Mouse (Mus musculus): Measurements from ENCODE around the gene Mtmr4.

Mtmr4 gene

DNA sequence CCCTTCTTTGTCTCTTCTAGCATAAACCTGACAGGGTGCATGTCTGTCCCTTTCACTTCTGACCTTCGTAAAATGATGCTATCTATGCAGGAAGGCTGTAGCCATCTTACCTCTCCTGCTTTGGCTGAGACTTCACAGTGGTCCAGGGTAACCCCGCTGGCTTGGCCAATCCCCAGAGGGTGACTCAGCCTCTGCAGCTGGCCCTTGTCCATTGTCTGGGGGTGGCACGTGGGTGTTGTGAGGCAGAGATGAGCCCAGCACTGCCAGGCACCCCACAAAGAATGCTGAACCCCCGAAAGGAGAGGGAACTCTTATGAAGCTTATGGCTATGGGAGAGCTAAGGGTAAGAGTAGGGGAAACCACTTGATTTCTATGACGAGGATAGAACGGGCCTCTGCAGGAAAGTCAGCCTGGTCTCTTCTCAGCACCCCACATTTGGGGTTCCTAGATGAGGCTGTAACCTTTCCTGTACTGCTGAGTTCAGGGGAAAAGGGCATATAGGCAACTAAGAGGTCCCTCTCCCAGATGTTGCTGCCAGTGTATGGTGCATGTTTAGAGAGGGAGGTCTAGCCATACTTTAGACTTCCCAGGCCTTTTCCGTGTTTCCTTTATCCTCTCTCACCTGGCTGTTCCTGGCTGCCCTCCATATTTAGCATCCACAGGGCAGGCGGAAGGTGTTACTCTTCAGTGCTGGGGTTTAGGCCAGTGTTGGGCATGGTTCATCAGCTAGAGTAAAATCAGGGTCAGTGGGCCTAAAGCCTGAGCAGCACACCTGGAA is 9.8 kb upstream of the Mtmr4 start:
- in situ Hi-C loops (cut with MboI, MseI), result no loop called here

DNA sequence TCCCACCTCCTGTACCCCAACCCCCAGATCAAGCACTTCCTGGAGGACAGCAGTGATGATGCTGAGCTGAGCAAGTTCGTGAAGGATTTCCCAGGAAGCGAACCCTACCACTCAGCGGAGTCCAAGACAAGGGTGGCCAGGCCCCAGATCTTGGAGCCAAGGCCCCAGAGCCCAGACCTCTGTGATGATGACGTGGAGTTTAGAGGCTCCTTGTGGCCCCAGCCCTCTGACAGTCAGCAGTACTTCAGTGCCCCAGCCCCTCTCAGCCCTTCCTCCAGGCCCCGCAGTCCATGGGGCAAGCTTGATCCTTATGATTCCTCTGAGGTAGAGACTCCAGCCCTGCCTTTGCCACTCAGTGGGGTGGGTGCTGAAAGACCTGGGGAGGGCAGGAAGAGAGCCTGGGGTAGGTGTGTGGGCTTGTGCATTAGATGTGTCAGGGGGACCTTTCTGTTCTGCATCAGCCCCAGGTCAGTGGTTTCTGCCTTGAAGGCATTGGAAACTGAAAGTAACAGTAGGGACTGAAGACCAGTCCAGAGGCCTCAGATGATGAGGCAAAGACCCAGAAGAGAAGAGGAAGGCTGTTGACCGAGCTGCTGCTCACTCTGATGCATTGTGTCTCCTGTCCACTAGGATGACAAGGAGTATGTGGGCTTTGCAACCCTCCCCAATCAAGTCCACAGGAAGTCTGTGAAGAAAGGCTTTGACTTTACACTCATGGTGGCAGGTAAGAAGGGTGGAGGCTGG is 8.5 kb upstream of the Mtmr4 start:
- in situ Hi-C loops (cut with MboI, MseI), result no loop called here

DNA sequence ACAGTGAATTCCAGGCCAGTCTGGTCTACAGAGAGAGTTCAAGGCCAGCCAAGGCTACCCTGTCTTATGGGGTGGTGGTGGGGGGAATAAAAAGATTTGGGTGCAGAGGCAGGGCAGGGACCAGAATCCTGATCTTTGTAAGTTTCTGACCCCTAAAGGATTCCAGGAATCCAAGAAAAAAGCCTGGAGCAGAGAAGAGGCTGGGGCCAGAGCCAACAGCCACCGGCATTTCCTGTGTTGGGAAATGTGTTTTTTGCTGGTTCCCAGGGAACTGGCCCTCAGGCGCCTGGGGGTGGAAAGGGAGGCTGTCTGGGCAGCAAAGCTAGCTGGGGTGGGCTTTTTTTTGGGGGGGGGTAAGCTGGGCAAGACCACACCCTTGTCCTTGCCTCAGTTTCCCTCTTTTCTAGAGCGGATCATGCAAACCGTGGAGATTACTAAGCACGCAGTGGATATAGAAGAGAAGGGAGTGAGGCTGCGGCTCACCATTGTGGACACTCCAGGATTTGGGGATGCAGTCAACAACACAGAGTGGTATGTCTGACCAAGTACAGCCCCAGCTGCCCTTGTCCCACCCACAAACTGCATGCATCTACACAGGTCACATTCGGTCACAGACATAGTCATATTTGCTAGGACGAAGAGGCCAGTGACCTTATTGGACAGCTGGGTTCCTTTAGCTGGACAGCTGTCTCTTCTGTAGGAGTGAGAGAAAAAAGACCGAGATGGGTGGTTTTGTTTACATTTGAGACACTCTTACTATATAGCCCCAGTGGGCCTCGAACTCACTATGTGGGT is 7.1 kb upstream of the Mtmr4 start:
- in situ Hi-C loops (cut with MboI, MseI), result no loop called here

DNA sequence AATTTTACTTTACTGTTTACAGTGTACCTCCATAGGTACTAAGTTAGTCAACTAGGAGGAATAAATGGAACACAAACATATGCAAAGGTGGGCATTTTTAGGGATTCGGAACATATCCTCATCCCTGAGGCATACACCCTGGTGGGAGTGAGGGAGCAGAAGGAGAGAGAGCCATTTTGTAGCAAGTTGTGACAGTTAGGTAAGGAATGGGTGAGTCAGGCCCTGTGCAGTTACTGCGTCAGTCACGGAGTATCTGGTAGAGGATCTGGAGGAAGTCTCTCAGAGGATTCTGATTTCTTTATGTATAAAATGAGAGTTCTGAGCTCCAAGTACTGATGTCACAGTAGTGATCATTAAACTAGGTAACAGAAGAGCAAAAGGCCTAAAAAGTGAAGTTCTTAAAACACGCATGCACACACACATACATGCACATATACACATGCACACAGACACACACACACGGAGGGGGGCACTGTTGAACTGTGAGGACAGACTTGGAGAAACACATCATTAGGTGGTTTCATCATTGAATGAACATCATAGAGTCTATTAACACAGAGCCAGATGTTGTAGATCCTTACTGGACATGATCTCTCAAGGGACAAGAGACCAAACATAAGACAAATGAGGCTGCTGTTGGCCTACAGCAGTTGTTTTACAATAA is 4.6 kb upstream of the Mtmr4 start:
- in situ Hi-C loops (cut with MboI, MseI), result no loop called here

DNA sequence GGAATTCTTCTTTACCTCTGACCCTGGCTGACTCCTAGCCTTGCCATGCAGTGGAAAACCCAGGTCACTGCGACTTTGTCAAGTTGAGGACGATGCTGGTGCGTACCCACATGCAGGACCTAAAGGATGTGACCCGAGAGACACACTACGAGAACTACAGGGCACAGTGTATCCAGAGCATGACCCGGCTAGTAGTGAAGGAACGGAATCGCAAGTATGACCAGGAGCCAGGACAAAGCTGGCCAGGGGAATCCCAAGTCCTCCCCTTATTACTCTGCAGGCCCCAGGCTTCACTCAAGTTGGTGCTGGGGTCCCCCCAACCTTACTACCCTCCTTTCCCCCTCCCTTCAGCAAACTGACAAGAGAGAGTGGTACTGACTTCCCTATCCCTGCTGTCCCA is 2.4 kb upstream of the Mtmr4 start:
- in situ Hi-C loops (cut with MboI, MseI), result loop anchor here (10.0 kb wide), 1 partner anchor 1025 kb away; no protein-coding TSS in a partner anchor

DNA sequence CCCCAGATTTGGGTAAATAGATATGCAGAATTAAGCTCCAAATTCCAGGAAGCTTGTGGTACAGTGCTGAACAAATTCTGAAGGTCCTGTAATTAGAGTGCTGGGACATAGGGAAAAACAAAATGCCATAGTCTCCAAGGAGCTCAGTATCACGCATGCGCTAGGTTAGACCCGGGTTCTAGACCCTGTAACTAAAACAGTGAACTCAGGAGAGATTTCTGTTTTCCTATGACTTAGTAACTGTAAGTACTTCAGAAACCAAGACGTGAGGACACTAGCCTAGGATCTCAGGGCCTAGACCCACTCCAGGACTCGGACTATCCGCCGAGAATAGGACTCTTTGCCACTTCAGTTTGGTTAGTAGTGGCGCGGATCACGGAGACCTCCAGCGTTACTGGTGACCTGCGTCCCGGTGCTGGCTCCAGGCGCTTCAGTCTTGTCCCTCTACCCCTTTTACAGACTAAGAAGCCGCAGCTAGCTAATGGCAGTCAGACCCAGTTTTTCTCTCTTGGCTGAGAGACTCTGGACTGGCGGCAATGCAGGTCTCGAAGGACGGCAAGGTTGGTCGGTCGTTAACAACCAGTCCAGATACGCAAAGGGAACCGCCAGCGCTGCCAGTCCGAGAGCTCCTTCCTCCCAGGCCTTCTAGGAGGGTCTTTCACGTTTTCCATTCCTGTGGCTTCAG is 979 bp upstream of the Mtmr4 start:
- in situ Hi-C loops (cut with MboI, MseI), result loop anchor here (10.0 kb wide), 1 partner anchor 1026 kb away; no protein-coding TSS in a partner anchor

DNA sequence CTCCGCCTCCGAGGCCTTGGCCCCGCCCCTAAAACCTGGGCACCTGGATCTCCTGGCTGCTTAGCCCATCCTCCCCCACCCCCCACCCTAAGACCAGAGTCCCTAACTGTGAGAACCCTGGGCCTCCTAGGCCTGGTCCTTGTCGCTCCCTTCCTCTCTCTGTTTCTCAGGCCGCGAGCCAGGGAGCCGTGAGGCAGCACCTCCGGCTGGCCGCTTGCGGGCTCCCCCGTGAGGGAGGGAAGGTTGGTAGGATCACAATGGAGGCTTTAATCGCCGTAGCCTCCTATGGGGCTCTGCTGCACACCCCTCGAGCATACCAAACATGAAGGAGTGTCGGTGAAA is 363 bp downstream of the Mtmr4 start:
- in situ Hi-C loops (cut with MboI, MseI), result loop anchor here (10.0 kb wide), 1 partner anchor 1028 kb away; no protein-coding TSS in a partner anchor

DNA sequence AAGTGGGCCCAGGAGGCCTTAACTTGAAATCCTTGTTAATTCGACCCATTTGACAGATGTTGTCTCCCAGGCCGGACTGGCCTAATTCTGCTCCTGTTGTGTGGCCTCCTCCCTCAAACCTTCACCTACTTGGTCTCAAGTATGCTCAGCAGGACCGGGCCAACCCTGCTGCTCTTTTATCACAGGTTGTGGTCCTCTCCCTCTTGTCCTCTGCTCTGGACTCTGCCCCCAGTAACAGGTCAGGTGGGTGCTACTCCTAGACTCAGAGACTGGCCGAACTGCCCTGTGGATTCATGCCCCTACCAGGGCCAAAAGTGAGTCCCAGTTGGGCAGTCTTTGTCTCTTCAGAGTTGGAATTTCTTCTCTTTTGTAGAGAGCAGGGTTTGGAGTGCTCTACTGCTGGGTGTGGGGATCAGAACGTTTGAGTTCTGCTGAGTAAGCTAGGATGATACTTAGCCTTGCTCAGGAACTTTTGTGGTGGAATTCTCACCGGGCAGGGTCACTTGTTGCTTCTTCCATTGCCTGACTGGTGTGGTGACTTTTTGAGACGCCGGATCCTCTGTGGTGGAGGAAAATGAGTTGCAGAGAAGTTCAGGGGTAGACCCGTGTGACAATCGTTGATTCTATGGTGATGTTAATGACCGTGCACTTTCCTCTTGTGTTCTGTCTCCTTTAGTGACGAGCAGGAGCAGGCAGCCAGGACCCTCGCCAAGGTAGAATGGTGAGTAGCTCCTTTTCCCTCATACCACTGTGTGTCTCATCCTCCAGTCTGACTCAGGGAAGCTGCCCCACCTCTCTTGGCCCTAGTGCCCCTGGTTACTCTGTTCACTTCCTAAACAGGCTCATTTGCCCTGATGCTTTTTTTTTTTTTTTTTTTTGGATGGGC is 994 bp downstream of the Mtmr4 start:
- in situ Hi-C loops (cut with MboI, MseI), result loop anchor here (10.0 kb wide), 1 partner anchor 1028 kb away; no protein-coding TSS in a partner anchor

DNA sequence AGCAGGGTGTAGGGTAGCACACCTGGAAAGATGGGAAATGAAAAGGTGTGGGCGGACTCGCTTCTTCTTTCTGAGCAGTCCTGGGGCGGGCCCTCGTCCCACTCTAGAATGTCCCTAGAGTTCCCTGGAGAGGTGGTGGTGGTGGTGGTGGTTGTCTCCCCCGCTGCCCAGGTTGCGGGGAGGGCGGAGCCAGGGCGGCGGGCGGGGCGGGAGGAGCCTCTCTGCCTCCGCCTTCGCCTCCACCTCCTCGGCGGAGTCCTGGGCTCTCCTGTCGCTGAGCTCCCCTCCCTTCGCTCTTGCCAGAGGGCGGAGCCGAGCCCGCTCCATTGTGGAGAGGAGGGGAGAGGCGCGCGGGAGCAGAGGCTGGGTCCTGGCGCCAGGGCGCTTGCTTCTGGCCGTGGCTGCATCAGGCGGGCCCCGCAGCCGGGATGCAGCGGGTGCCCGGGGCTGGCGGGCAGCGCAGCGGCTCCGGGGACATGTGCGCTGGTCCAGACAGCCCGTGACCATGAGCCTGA is 3.4 kb downstream of the Mtmr4 start:
- in situ Hi-C loops (cut with MboI, MseI), result loop anchor here (10.0 kb wide), 1 partner anchor 1031 kb away; no protein-coding TSS in a partner anchor

DNA sequence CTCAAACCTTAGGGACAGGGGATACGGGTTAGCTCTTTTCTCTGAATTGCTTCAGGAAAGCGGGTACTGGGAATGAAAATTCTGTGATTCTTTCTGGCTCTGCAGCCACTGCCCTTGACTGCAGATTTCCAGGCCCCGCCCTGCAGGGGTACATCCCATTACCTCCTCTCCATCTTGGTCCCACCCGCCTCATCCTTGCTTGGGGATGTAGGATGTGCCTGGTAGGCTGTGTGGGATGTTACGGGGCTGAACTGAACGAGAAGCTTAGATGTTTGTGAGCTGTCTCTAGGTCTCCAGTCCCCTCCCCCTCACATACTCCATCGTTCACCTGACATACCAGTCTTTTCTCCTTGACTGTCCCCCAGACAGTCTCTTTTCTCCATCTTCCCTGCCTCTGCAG is 4.0 kb downstream of the Mtmr4 start:
- in situ Hi-C loops (cut with MboI, MseI), result loop anchor here (10.0 kb wide), 1 partner anchor 1031 kb away; no protein-coding TSS in a partner anchor

DNA sequence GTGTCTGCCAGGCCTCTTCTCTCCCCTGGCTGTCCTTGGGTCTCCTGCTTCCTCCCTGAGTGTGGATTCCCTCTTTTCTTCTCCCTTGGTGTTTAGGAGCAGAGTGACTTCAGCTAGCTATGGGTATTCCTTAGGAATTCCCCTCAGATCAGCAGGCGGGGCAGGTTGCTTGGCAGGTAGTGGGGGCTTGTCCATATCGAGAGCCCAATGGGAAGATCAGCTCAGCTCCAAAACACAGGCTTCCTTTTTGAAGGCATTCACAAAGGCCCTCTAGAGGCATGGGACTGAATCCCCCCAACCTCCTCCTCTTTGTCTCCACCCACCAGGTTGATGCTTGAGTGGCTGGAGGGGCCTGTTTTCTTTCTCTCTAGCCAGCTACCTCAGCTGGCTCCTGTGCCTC is 4.5 kb downstream of the Mtmr4 start:
- in situ Hi-C loops (cut with MboI, MseI), result loop anchor here (10.0 kb wide), 1 partner anchor 1032 kb away; no protein-coding TSS in a partner anchor

DNA sequence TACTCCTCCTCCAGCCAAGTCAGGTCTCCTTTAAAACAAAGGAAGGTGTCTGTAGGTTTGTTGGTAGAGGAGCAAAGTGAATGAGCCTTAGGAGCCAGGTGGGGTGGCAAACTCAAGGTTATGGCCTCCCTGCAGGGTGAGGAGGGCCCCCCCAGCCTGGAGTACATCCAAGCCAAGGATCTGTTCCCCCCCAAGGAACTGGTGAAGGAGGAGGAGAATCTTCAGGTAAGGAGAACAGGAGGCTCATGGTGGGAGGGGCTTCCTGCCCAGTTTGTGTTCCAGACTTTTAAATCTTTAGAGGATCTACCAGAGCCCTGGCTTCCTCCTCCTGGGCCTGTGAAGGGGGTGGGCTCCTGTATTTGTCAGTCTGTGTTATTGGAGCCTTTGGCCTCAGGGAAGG is 5.1 kb downstream of the Mtmr4 start:
- in situ Hi-C loops (cut with MboI, MseI), result loop anchor here (10.0 kb wide), 1 partner anchor 1032 kb away; no protein-coding TSS in a partner anchor

DNA sequence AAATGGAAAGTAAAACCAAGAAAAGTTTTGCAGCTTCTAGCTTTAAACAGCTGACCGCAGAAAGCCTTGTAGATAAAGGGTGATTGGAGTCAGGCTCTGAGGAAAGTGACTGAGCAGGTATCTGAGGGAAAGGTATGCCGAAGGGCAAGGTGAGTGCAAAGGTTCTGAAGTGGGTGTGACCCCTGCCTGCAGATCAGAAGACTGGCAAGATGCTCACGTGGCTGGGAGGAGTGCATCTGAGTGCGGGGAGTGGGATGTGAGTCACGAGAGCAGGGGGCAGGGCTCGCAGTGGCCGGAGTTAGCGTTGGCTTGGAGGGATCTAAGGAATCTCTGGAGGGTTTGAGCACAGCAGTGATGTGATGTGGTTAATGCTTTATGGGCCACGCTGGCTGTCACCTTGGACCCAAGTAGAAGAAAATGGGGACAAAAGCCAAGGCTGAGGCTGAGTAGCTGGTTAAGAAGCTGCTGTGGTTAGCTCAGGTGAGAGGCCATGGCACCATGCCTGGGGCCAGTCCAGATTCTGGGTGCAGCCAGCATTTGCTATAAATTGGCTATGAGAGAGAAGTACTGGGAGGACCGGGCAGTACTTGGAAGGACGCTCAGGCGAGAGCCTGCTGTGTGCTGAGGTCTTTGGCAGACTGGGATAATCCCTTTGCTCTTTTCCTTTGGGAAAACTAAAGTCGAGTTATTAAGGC is 7.6 kb downstream of the Mtmr4 start:
- in situ Hi-C loops (cut with MboI, MseI), result loop anchor here (10.0 kb wide), 1 partner anchor 1035 kb away; no protein-coding TSS in a partner anchor

DNA sequence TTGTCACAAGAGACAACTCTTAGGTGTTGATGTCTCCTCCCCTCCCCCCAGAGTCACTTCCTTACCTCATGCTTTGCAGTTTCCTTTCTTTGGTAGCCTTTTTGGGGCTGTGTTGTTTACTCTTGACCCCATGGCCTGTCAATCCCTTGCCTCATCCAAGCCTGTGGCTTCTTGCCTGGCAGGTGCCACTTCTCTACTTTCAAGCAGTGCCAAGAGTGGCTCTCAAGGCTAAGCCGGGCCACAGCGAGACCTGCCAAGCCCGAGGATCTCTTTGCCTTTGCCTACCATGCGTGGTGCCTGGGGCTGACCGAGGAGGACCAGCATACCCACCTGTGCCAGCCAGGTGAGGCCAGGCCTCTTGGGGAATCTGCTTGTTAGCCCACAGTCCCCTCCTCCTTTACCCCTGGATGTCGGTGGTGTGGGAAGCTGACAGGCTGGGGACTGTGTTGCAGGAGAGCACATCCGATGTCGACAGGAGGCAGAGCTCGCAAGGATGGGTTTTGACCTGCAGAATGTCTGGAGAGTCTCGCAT is 8.4 kb downstream of the Mtmr4 start:
- in situ Hi-C loops (cut with MboI, MseI), result no loop called here

DNA sequence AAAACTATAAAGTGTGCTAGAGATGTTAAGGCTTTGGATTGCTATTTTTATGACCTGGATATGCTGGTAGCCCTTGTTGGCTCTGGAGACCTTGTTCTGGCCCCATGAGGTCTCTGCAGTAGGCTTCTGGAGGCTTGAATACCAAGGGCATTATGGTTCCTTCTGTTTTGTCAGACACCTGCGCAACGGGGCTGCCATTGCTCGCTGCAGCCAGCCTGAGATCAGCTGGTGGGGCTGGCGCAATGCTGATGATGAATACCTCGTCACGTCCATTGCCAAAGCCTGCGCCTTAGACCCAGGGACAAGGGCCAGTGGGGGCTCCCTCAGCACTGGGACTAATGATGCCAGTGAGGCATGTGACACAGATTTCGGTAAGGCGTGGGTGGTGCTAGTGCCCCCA is 10.3 kb downstream of the Mtmr4 start:
- in situ Hi-C loops (cut with MboI, MseI), result no loop called here

DNA sequence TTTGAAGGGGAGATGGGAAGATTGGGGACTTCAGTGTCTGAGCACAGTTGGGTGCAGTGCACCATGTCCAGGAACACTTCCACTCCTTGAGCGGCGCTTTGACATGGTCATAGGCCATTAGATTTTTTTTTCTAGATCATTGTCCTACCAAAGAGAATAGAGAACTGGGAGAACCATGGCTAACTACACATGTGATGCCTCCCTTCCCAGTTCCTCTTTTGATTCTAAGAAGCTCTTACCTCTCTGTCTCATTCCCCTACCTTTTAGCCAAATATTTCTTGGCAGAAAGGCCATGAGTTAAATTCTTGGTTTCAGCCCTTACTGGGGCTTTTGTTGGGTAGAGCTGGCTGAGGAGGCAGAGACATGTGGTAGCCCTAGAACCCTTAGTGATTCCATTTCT is 11.6 kb downstream of the Mtmr4 start:
- in situ Hi-C loops (cut with MboI, MseI), result no loop called here

DNA sequence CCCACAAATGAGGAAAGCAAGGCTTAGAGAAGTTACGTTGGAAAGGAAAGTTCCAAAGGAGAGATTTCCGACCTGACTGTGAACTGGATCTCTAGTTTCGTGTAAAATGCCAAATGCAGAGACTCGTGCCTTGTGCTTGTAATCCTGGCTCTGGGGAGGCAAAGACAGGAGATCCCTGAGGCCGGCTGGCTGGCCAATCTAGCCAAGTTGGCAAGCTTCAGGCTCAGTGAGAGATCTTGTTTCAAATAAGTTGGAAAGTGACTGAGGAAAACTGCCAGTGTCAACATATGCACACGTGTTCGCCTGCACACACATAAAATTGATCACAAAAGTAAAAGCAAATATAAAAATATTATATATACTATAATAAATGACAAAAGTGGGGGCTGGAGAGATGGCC is 17.3 kb downstream of the Mtmr4 start:
- in situ Hi-C loops (cut with MboI, MseI), result no loop called here

DNA sequence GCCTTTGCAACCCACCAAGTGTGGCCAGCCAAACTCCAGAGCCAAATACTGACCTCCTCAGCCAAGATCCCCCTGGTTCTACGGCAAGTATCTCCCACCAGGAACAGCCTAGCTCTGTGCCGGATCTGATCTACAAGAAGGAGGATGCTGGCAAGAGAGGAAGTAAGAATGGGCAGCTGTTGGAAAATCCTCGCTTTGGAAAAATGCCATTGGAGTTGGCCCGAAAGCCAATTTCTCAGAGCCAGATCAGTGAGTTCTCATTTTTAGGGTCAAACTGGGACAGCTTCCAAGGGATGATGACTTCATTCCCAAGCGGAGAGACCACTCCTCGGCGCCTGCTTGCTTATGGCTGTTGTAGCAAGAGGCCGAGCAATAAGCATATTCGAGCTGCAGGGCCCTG is 19.6 kb downstream of the Mtmr4 start:
- in situ Hi-C loops (cut with MboI, MseI), result no loop called here

DNA sequence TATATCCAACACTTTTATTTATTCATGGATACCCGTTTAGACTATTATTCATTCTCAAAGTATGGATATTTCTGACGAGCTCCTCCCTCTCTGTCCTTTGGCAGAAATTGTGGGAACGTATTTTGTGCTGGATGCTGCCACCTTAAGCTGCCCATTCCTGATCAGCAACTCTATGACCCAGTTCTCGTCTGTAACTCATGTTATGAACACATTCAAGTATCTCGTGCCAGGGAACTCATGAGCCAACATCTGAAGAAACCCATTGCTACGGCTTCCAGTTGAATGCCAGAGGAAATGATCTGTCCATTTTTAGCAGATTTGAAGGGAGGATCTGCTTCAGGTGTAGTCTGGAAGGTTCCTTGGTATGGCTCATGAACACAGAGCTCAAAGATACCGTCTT is 22.0 kb downstream of the Mtmr4 start:
- in situ Hi-C loops (cut with MboI, MseI), result no loop called here
